Mouse (Mus musculus) retina, embryonic 14.5 days (tissue): ENCODE measurements around the gene Clcc1.
"Not testable (repeated sequence)": the region's sequence is repeated elsewhere in the genome, so short reads cannot be mapped to it uniquely, and the experiment has no call there.

Source experiments
- DNase-seq: peaks from one replicate; pipeline ENCODE4 v3.0.0-alpha.2; 2015; ENCODE audit warnings: low spot score

The Clcc1 gene

DNA sequence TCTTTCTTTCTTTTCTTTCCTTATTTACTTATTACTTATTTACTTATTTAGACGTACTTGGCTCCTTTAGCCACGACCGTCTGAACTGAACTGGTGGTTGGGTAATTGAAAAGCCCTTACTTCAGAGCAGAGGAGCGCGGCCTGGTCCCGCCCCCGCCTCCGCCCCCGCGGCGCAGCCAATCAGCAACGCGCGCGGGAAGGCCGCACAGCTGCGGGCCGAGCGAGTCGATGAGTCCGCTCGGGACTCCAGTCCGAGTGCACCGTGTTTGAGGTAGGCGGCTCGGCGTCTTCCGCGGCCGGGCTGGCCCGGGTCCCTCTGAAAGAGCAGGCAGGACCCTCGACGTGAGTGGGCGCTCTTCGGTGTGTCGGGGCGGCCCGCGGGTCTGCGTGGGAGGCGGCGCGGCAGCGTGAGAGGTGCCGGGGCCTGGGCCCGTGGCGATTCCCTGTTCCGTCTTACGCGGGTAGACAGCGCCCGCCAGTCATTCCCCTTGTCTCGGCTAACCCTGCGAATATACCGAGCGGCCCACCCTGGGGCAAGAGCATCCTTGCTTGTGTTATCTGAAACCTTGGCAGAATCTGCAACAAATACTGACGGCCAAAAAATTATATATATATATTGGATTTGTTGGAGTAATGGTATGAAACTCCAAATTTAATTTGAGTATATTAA lies at the start of gene Clcc1:
TSS of gene Clcc1 (plus strand) at position 204 of the 670 bp plus-strand sequence.
- peak; percentile 95 for DNase-seq

DNA sequence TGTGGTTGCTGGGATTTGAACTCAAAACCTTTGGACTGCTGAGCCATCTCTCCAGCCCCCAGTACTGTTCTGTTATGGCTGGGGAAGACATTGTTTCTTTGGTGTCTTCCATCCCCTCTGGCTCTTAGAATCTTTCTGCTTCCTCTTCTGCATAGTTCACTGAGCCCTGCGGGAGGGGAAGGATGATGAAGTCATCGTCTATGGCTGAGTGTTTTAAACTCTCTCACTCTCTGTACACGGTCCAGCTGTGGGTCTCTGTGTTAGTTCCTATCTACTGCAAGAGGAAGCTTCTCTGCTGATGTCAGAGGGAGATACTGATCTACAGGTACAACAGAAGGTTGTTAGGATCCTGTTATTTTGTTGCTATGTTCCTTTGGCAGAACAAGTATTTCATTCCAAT lies 44.8 kb upstream of the Clcc1 start:
- DNase-seq: no peak

DNA sequence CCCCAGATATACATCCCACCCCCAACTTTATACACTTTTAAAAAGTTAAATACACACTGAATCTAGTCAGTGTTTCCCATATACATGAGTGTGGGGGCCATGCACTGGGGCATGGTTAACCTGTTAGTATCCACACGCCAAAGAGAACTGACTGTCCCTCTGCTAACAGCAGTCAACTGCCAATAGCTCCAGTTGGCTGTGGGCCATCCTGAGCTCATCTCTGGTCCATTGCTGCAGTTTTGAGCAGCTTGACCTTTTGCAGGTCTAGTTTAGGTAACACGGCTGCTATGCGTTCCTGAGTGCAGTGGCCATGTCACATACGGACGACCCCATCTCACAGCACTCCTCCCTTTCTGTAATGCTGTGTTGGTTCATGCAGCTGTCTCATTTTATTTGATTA lies 19.0 kb upstream of the Clcc1 start:
- DNase-seq: no peak

DNA sequence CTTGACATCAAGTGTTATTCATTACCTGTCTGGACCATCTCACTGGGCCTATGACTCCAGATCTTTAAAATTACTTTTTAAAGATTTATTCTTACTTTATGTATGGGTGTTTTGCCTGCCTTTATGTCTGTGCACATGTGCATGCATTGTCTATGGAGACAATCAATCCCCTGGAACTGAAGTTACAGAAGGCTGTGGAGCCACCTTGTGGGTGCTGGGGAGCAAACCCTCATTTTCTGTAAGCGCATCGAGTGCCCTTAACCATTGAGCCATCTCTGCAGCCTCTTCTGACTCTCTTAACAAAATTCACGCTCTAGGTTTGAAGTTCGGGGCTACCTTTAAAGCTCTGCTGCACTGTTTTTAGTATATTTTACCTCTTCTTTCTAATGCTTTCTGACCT lies 14.3 kb upstream of the Clcc1 start:
- peak; percentile 32 for DNase-seq

DNA sequence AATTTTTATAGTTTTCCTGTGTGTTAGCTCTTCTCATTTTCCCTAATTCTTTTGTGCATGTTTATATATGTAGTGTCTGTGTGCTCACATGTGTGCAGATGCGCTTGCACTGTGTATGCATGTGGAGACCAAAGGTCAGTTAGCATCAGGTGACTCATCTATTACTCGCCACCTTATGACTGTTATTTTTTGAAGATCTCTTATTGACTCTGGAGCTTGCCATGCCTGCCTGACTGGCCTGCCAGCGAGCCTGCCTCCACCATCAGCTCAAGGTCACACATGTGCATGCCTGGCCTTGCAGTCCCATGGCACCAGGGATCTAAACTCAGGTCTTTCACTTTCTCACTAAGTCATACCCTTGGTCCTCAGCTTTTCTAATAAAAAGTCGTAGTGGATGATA lies 12.7 kb upstream of the Clcc1 start:
- no peak for DNase-seq

DNA sequence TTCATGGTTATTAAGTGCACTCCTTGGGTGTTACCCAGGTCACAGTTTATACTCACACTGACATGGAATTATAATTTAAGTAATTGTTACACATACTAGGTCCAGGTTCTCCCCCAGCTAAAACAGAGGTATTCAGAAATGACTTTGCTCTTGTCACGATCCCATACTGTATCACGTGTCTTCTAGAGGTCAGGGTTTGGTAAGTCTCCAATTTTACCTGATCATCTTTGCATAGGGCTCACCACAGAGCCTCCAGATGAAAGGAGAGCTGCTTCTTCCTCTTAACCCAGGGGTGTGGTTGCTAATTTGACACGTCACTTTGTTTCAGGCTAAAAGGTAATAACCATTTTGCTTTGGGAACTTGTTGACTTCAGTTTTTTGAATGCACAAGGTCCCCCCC lies 8.9 kb upstream of the Clcc1 start:
- DNase-seq: no peak

DNA sequence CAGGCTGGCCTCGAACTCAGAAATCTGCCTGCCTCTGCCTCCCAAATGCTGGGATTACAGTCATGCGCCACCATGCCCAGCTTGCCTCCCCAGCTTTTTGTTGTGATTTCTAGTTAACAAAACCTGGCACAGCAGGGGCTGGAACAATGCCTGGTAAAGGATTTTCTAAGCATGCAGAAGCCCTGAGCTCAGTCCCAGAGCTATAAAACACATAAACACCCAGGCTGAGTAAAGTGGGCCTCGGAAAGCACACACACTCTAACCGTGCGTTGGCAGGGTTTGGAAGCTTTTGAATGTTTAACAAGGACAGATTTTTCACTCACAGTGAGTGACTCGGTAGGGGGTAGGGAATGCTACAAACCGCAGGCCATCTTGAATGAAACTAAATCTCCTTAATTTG lies 7.7 kb upstream of the Clcc1 start:
- DNase-seq: no peak

DNA sequence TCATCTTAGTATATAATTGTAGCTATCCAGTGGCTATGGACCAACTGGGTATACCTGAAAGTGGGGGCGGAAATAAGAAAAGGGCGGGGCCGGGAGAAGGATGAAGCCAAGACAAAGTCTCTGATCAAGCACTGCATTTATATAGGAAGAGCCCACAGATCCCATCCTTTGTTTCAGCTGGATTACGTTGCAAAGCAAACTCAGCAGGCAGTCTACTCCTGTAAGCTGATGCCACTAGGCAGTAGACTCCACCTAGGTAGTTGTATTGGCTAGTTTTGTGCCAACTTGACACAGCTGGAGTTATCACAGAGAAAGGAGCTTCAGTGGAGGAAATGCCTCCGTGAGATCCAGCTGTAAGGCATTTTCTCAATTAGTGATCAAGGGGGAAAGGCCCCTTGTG lies 6.0 kb upstream of the Clcc1 start:
- DNase-seq: not testable (repeated sequence)

DNA sequence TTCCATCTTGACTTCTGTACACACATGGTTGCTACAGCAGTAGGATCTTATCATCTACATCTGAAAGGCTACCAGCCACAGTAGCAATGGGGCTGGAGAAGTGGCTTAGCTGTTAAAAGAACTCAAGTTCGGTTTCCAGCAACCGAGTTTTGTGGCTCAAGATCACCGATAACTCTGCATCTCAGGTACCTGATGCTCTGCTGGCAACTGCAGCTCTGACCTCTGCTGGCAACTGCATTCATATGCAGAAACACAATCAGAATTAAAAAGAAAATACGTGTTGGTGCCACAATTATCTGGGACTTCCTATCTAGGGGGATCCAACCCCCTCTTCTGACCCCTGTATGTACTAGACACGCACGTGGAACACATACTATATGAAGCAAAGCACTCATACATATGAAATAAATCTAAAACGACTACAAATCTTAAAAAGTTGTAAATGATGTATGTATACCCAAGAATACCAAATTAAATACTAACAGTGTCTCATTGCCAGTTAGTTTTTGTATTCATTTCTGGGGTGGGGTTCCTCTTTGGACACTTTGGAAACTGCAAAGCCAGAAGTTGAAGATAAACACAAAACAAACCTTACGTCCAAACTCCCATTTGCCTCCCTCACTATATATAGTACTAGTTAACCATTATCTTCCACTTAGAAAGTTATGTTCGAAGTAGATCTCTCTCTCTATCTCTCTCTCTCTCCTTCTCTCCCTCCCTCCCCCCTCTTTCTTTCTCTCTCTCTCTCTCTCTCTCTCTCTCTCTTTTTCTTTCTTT lies 659 bp upstream of the Clcc1 start:
- DNase-seq: peak; percentile 20

DNA sequence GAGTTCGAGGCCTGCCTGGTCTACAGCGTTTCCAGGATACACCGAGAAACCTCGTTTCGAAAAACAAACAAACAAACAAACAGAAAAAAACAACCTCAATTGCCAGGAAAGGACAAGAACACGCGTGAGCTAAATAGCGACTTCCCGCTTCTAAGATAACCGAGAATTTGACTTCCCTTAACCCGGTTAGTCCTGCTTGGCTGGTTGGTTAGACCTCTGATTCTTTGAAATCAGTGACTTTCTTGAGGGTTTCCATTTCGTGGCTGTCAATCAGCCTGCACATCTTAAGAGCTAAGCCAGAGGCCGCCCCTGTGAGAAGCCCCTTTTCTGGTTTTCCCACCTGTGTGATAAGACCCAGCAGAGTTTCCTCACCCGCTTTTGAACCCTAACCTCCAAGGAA lies 853 bp downstream of the Clcc1 start:
- no peak for DNase-seq

DNA sequence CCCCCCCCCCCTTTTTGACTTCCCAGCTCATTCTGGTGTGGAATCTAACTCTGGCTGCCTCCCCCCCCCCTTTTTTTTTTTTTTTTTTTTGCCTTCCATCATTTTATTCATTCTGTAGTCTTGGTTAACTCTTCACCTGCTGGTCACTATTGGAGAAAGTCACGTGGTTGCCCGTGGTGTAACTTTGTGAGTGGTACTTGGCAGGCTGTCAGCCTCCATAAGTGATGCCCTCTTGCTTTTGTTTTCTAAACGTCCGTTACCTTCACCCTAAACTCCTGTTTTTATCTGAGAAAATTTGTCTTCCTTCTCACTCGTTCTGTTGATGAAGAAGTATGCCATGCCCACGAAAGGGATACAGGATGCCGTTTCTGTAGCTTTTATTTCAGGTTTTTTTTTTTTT lies 1.8 kb downstream of the Clcc1 start:
- no peak for DNase-seq

DNA sequence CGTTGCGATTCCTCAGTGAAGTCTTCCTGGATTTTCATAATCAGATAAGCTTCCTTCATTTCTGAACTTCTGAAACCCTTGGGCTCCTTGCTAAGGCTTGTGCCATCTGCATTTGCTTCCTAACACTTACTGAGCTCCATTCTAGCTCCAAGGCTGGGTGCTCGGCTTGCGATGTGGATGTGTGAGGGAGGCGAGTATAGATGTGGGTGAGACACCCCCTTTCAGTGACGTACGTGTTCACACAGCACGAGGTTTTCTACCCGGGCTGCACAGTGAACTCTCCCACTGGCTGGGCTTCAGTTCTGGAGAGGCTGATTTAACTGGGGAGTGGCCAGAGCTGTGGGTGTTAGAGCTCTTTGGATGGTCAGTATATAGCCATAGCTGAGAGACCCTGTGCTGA lies 4.9 kb downstream of the Clcc1 start:
- DNase-seq: no peak

DNA sequence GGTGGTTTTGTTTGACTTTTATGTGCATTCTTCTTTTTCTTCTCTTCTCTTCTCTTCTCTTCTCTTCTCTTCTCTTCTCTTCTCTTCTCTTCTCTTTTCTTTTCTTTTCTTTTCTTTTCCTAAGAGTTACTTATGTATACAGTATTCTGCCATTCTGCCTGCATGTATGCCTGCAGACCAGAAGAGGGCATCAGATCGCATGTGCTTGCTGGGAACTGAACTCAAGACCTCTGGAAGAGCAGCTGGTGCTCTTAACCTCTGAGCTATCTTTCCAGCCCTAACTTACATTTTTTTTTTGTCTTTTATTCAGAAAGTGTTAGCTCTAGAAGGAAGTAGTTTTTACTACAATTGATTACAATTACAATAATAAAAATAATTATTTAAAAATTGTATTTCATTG lies 7.2 kb downstream of the Clcc1 start:
- no peak for DNase-seq

DNA sequence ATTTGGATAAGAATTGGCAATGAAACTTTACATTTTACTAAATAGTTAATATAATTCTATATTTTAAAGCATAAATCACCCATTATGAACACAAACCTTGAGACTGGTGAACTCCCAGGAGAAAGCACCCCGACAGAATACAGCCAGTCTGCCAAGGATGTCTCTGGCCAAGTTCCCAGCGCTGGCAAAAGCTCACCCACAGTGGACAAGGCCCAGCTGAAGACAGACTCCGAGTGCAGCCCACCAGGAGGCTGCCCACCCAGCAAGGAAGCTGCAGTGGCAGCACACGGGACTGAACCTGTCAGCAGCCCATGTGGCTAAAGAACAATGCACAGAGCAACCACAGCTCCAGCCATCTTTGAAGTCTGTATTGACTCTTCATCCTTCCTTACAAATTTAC lies 22.9 kb downstream of the Clcc1 start:
- no peak for DNase-seq

DNA sequence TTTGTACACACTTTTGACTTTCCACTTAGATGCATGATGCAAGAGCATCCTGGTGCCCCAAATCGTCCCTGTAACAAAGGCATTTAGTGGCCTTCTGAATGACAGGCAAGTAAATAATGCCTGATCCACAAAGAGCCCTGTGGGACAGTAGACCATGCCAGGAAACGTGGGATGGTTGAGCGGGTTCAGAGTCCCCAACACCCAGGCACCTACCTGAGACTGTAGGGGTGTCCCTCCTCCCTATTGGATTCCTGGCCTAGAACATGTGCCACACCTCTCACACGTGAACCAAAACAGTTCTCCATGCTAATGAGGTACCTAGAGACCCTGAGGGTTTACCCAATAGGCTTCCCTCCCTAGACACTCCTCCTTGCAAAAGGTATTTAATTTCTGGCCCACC lies 27.3 kb downstream of the Clcc1 start:
- no peak for DNase-seq

DNA sequence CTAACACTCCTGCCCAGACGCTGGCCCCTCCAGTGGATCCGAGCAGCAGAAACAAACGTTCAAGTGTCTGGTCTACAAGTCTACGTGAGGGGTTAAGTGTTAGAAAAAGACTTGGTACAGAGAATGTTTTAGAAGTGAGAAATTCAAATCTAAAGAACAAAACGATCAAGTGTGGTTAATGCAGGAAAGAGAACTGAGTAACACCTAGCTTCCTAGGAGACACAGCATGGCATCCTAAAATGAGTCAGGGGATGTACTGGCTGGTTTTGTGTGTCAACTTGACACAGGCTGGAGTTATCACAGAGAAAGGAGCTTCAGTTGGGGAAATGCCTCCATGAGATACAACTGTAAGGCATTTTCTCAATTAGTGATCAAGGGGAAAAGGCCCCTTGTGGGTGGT lies 29.9 kb downstream of the Clcc1 start:
- DNase-seq: not testable (repeated sequence)

DNA sequence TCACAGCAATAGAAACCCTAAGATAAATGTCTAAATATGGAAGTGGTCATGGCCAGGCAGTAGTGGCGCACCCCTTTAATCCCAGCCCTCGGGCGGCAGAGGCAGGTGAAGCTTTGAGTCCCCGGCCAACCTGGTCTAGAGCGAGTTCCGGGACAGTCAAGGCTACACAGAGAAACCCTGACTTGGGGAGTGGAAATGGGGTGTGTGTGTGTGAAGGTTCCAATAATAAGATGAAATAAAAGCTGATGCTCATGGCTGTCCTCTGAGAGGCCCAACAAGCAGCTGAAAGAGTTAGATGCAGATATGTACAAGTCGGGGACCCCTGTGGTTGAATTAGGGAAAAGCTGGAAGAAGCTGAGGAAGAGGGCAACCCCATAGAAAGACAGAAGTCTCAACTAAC lies 32.0 kb downstream of the Clcc1 start:
- no peak for DNase-seq

DNA sequence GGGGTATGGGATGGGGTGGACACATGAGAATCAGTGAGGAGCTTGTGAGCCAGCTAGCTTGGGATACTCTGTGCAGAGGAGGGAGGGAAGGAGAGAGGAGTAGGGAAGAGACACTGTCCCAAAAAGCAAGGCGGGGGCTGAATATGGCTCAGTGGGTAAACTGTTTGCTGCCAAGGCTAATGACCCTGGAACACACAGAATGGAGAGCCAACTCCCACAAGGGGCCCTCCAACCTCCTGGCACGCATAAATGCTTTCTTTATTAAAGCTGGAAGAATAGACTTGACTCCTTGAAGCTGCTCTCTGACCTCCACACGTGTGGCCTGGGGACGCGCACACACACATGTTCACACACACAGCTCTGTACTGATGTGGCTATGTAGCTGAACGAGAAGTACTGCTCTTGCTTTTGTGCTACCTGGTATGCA lies 35.3 kb downstream of the Clcc1 start:
- no peak for DNase-seq

DNA sequence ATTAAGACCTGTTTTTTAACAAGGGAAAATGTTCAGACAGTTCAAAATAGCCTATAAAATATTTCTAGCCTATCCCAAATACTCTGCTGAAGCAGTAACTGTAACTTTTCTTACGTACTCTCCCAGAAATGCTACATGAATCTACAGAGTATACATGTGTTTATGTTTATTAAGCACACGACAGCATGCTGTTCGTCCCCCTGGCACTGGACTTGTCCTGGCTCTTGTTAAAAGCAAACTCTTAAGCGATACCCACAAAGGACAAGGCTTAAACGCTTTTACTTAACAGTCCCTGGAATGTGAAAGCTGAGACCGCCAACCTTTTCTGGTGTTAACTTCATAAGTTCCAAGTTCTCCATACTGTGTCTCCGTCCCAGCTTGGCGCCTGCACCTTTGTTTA lies 35.7 kb downstream of the Clcc1 start:
- no peak for DNase-seq

DNA sequence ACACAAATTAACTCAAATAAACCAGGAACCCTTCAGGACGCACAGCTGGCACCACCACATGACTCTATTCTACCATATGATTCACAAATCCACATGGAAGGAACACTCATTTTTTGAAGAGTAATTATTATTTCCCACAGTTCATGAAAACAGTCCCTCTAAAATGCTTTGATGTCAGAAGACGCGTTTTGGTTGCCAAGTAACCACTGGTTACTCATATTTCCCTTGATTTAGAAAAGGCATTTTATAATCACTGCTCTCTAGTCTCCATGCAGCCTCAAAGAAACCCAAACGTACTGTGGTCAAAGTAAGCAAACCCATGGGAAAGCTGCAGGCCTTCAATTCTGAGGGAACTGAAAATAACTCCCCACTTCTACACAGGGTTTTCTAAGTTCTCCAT lies 36.3 kb downstream of the Clcc1 start:
- no peak for DNase-seq

DNA sequence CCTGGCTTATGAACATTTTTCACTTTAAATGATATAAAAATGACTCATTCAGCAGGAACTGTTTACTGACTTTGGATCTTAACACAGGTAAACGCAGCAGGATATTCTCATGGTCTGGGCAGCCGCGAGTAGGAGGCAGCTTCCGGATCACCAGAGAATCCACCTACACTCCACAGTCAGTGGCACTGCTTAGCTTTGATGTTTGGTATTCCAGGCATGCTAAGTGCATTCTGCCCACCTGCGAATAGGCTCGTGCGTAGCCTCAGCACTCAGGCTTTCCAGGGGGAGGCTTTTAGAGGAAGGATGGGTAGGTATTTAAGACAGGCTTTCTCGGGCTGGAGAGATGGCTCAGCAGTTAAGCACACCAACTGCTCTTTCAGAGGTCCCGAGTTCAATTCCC lies 40.6 kb downstream of the Clcc1 start:
- no peak for DNase-seq

DNA sequence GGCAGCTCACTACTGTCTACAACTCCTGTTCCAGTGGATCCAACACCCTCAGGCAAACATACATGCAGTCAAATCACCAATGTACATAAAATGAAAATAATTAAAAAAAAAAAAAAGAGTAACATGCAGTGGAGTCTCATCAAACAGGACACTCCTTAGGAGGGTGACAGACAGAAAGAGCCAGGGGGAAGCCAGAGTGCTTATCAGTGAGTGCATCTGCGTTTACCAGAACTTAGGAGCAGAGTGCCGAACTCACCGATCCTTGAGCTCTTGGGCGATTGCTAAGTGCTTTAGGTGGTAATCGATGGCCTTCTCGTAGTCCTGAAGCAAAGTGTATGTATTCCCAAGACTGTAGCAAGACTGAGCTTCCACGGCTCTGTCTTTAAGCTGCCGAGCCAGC lies 44.9 kb downstream of the Clcc1 start:
- DNase-seq: no peak

DNA sequence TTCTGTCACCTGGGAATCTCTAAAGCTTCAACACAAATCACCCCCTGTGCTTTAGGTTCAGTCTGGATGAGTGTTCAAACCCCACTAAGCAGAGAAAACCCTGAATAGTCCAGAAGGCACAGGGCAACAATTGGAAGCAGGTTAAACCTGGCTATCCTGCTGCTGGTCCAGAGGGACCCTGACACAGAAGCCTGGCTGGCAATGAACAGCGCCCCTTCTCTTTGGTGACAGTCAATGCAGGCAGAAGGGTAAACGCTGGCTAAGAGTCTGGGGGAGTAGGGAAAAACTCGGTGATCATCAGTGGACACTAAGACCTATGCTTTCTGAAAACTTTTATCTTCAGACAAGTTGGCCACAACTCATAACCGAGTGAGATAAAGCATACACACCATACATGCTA lies 46.1 kb downstream of the Clcc1 start:
- DNase-seq: no peak

DNA sequence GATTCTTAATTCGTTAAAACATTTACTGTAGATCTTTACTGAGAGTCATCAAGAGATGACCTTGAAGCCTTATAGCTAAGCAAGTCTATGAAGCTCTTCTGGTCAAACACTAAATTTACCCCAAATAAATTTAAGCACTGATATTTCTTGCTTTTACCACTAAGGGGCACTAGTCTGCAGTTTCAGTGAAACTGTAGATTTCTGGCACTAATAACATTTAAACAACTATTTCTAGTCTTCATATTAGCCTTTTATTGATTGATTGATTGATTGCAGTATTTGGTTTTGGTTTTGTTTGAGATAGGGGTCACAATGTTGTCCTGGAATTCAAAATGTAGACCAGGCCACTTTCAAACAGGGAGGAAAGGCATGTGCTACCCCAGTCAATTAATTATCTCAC lies 47.5 kb downstream of the Clcc1 start:
- peak; percentile 55 for DNase-seq
